Mouse (Mus musculus) liver, adult 2 months (tissue): ENCODE data around the gene Upf1. TPM values are rescaled to one million over a fixed set of nuclear protein-coding genes. Genes with fewer than 3 reads are reported as not detected.

Experiments
- DNase-seq: peaks from one replicate; pipeline ENCODE4 v3.0.0-alpha.2; 2011; ENCODE audit warnings: low read depth, low spot score; ENCODE audit errors: extremely low read depth
- H3K27ac ChIP-seq: fragments of 200-500 bp; replicated peaks from 2 replicates; pipeline ENCODE4 v1.5.1; 2012; ENCODE audit warnings: low read depth, mild to moderate bottlenecking, control low read depth, inconsistent platforms, low read length; ENCODE audit not compliant: insufficient read depth
- H3K27me3 ChIP-seq: fragments of 200-500 bp; 2 replicates; pipeline ENCODE4 v1.6.1; 2012; ENCODE audit warnings: mild to moderate bottlenecking, moderate library complexity, low read length, inconsistent platforms; ENCODE audit not compliant: control insufficient read depth, insufficient read depth
- H3K36me3 ChIP-seq: fragments of 200-500 bp; 2 replicates; pipeline ENCODE4 v1.6.1; 2012; ENCODE audit warnings: low read length, inconsistent platforms; ENCODE audit not compliant: control insufficient read depth, insufficient read depth
- H3K4me1 ChIP-seq: fragments of 200-500 bp; 2 replicates; pipeline ENCODE4 v1.6.1; 2011; ENCODE audit warnings: low read length; ENCODE audit not compliant: control insufficient read depth, insufficient read depth
- H3K4me3 ChIP-seq: fragments of 200-500 bp; 2 replicates; pipeline ENCODE4 v1.5.1; 2011; ENCODE audit warnings: low read depth, mild to moderate bottlenecking, control low read depth, low read length, moderate library complexity; ENCODE audit not compliant: insufficient read depth
- H3K79me2 ChIP-seq: fragments of 200-500 bp; 2 replicates; pipeline ENCODE4 v1.6.1; 2012; ENCODE audit warnings: inconsistent platforms, mild to moderate bottlenecking, low read length, moderate library complexity; ENCODE audit not compliant: control insufficient read depth, insufficient read depth
- H3K9ac ChIP-seq: fragments of 200-500 bp; 2 replicates; pipeline ENCODE4 v1.6.1; 2012; ENCODE audit warnings: low read depth, mild to moderate bottlenecking, control low read depth, inconsistent platforms, low read length
- CTCF ChIP-seq: fragments of 200-500 bp; IDR thresholded peaks from 2 replicates; pipeline ENCODE4 v1.5.1; 2011; ENCODE audit warnings: low read depth, low read length, control low read depth
- POLR2A ChIP-seq: fragments of 200-500 bp; IDR thresholded peaks from 2 replicates; pipeline ENCODE4 v1.6.1; 2011; ENCODE audit warnings: low read length, control low read depth; ENCODE audit not compliant: insufficient read depth; ENCODE audit errors: extremely low read depth
- WGBS: fragments of 180-500 bp; shearing (Covaris S2); methylation state at CpG from one replicate; pipeline ENCODE4 v1.1.7; 2018; 5-methylcytosine and 5-hydroxymethylcytosine counted together
- polyA plus RNA-seq: library from polyadenylated mRNA; depleted of rRNA; stranded (reverse); fragments of >200 nt; gene quantifications from 2 replicates; pipeline ENCODE4 v1.2.3, GENCODE M21; 2012
- total RNA-seq: library from RNA; depleted of rRNA; stranded (reverse); fragments of >200 nt; gene quantifications from 2 replicates; pipeline ENCODE4 v1.2.3, GENCODE M21; 2014

Gene Upf1
- total and polyA plus RNA-seq, 2 experiments = 19.0 to 22.3 TPM

- peaks cover 37% of the 10 kb centered on the region for H3K4me1 ChIP-seq
- no peak for DNase-seq
- H3K27me3 ChIP-seq = no peaks in the 10 kb centered on the region
- no peak overlapping the region for H3K9ac ChIP-seq
- WGBS = 67% methylated on average over 4 of the region's 4 CpGs
- no peak overlapping the region for H3K4me3 ChIP-seq
- no peak for TF ChIP-seq CTCF
- no peak for TF ChIP-seq POLR2A
- H3K36me3 ChIP-seq = peaks cover 8% of the 10 kb centered on the region
- peaks cover 68% of the 10 kb centered on the region for H3K79me2 ChIP-seq
- 0 out of 2 replicates have a peak overlapping the region, but pooled peaks have one; percentile 2 for H3K27ac ChIP-seq
Observed at GRCm38 (mm10) chr8:70347443-70347842, 5.6 kb downstream of the Upf1 start.

GRCm38 (mm10) chr8:70344279-70344678, 8.8 kb downstream of the Upf1 start:
- peaks cover 18% of the 10 kb centered on the region for H3K4me1 ChIP-seq
- TF ChIP-seq POLR2A = no peak
- no peak for TF ChIP-seq CTCF
- WGBS = 17% methylated on average over 2 of the region's 2 CpGs
- H3K4me3 ChIP-seq = no peak overlapping the region
- peak; percentile 58 for DNase-seq
- peaks cover 39% of the 10 kb centered on the region for H3K79me2 ChIP-seq
- peaks cover 18% of the 10 kb centered on the region for H3K36me3 ChIP-seq
- H3K9ac ChIP-seq = no peak overlapping the region
- H3K27me3 ChIP-seq = no peaks in the 10 kb centered on the region
- H3K27ac ChIP-seq = no peak overlapping the region

- peaks cover 33% of the 10 kb centered on the region for H3K79me2 ChIP-seq
- no peak for DNase-seq
- no peaks in the 10 kb centered on the region for H3K27me3 ChIP-seq
- no peak overlapping the region for H3K27ac ChIP-seq
- no peak overlapping the region for H3K4me3 ChIP-seq
- no peak overlapping the region for H3K9ac ChIP-seq
- peaks cover 12% of the 10 kb centered on the region for H3K4me1 ChIP-seq
- WGBS = 83% methylated on average over 6 of the region's 6 CpGs
- peak; percentile 56 for TF ChIP-seq CTCF
- TF ChIP-seq POLR2A = no peak
- peaks cover 18% of the 10 kb centered on the region for H3K36me3 ChIP-seq
Observed at GRCm38 (mm10) chr8:70343696-70344095, 9.4 kb downstream of the Upf1 start.

GRCm38 (mm10) chr8:70343076-70343475, 10.0 kb downstream of the Upf1 start:
- H3K4me1 ChIP-seq = peaks cover 6% of the 10 kb centered on the region
- H3K4me3 ChIP-seq = no peak overlapping the region
- whole genome bisulfite sequencing = 87% methylated on average over 7 of the region's 7 CpGs
- no peak overlapping the region for H3K9ac ChIP-seq
- H3K36me3 ChIP-seq = peaks cover 18% of the 10 kb centered on the region
- no peak overlapping the region for H3K27ac ChIP-seq
- H3K79me2 ChIP-seq = peaks cover 29% of the 10 kb centered on the region
- H3K27me3 ChIP-seq = no peaks in the 10 kb centered on the region
- TF ChIP-seq CTCF (no peak), POLR2A (no peak)
- DNase-seq = no peak

GRCm38 (mm10) chr8:70342007-70342406, 11.1 kb downstream of the Upf1 start:
- Histone ChIP-seq H3K27ac (no peak overlapping the region), H3K4me1 (no peaks in the 10 kb centered on the region; the same call in 1 of the 2 replicates), H3K36me3 (peaks cover 22% of the 10 kb centered on the region), H3K9ac (no peak overlapping the region), H3K79me2 (peaks cover 23% of the 10 kb centered on the region), H3K27me3 (no peaks in the 10 kb centered on the region), H3K4me3 (no peak overlapping the region)
- 88% methylated on average over 14 of the region's 14 CpGs for WGBS
- no peak for TF ChIP-seq POLR2A
- TF ChIP-seq CTCF = no peak
- no peak for DNase-seq

GRCm38 (mm10) chr8:70340659-70341058, 12.4 kb downstream of the Upf1 start:
- Histone ChIP-seq H3K9ac (no peak overlapping the region), H3K27ac (no peak overlapping the region), H3K36me3 (peaks cover 28% of the 10 kb centered on the region), H3K79me2 (peaks cover 13% of the 10 kb centered on the region; the same call in 1 of the 2 replicates), H3K27me3 (no peaks in the 10 kb centered on the region), H3K4me1 (no peaks in the 10 kb centered on the region; the same call in 1 of the 2 replicates), H3K4me3 (no peak overlapping the region)
- DNase-seq = no peak
- whole genome bisulfite sequencing = 91% methylated on average over 7 of the region's 7 CpGs
- TF ChIP-seq CTCF = no peak
- no peak for TF ChIP-seq POLR2A
